Mouse (Mus musculus) frontal cortex, postnatal 14 days (tissue): ENCODE measurements around the gene Mettl15.
"Not testable (repeated sequence)": the region's sequence is repeated elsewhere in the genome, so short reads cannot be mapped to it uniquely, and the experiment has no call there.

ENCODE experiments used
- DNase-seq, 2 experiments: peaks; one replicate each; pipeline ENCODE4 v3.0.0; 2022; ENCODE audit warnings: low spot score in 2 of 2

Gene Mettl15

GRCm38 (mm10) chr2:109280600-109281340 lies at the start of gene Mettl15, which contains the start of gene Kif18a:
Mettl15 (minus strand) TSS chr2:109280748.
Kif18a (plus strand) TSS chr2:109280738.
- DNase-seq: peak; percentile 93 to 95

DNA sequence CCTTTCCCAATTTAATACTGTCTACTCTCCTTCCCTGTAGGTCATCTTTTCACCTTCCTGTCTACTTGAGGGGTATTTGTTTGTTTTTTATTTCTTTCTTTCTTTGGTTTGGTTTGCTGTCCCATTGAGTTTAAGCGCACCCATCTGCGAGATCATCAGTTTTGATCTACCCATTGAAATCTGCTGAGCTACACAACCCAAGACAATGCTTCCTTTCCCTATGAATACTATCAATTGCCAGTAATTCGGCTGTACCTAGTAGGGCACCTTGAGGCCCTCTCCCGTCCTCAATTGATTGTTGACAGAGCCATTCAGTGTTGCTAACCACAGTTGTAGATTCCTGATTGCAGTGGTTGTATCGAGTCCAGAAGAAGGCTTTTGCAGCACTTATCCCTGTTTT lies 30.8 kb upstream of the Mettl15 start:
- no peak for DNase-seq

GRCm38 (mm10) chr2:109303638-109304037 lies 23.1 kb upstream of the Mettl15 start:
- no peak for DNase-seq

DNA sequence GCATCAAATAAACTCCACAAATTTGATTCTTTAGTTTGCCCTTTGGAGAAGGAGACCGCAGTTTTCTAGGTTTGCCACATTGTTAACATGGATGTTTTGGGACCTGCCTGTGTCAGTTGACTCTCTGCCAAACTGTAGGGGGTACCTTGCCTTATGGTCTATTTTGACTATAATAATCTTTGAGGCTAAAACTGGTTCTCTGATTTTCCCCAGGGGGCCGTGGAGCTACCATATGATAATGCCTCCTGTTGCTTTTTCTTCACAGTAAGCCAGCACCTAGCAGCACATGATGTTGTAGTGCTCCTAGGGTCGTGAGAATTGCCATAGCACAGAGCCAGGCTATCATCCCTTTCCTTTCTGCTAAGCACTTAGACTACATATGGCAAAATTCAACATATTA lies 21.7 kb upstream of the Mettl15 start:
- DNase-seq: no peak

GRCm38 (mm10) chr2:109298160-109298559 lies 17.6 kb upstream of the Mettl15 start:
- no peak for DNase-seq

DNA sequence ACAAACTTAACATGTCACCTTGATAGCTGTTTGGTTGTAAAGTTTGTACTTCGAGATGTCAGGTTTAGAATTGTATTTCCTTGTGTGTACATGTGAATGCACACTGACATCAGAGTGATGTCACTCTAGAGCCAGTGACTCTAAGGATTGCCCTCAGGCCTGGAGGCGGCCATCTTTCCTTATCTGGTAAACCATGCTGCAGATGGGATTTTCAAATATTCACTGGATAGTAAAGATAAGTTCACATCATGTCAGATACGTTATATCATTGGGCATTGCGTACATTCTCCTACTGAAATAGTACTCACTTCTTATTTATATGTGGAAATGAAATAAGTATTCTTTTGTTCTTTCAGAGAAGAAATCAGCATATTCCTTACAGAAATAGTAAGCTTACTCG lies 15.7 kb upstream of the Mettl15 start:
- DNase-seq: no peak

- no peak for DNase-seq
These were observed 8.8 kb upstream of the Mettl15 start for GRCm38 (mm10) chr2:109289327-109289726.

- no peak for DNase-seq
These were observed 3.6 kb upstream of the Mettl15 start for GRCm38 (mm10) chr2:109284121-109284520.

DNA sequence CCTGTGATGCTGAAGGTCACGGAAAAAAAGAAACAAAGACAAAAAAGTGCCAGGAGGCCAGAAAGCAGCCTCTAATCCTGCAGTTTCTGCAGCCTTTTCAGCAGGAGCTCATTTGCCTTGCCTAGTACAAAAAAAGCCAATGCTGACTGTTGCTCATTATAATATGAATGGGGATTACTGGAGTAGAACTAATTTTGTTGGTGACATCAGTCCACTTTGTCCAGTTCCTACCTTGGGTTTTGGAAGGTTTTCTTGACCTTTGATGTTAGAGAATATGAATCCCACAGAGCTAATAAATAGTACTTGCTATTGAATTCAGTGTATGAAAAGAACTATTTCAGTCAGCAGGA lies 768 bp upstream of the Mettl15 start:
- DNase-seq: no peak

- DNase-seq: no peak
These were observed 312 bp downstream of the Mettl15 start for GRCm38 (mm10) chr2:109280272-109280599.

- peak; percentile 8 for DNase-seq
These were observed 2.5 kb downstream of the Mettl15 start for GRCm38 (mm10) chr2:109278036-109278435.

DNA sequence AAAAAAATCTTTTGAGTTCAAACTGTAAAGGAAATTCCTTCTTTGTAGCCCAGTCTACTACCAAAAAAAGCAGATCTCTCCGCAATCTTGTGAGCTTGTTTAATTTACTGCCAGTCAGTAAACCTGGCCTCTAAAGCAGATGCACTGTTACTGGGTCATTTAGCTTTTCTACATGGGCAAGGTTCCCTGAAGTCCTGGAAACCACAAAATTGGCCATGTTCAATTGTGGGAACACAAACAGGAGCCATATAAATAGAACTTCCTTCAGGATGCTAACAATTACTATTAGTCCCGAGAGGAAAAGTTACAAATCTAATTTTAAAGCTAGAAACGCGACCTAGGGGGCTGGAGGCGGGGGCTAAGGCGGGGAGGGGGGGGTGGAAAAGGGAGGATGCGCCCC lies 3.0 kb downstream of the Mettl15 start:
- DNase-seq: no peak

DNA sequence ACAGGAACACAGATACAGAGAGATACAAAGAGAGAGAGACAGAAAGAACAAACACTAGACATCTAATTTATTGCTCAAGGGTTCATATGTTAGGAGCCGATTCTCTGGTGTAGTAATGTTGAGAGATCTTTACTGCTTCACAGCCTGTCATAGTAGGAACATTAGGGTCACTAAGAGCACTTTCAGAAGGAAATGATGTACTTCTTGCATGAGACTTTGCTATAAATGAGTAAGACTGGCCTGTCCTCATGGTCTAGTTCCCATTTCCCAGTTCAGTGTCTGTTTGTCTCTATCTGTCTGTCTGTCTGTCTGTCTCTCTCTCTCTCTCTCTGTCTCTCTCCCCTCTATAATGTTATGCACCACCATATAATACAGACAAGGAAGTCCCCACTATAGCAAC lies 7.5 kb downstream of the Mettl15 start:
- DNase-seq: no peak

DNA sequence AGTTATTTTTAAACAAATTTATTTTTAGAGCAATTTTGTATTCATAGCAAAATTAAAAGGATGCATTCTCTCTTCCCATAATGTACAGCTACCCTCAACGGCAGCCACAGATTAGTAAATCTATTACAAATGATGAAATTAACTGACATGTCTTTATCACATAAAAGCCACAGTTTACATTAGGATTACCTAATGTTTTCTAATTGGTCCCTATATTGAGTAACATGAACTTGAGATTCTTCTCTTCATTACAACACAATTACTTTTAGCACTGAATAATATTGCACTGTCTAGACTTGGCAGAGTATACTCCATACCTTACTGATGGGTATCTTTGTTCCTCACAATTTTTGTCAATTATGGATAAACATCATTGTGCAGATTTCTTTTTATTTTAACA lies 17.8 kb downstream of the Mettl15 start:
- DNase-seq: no peak

GRCm38 (mm10) chr2:109241947-109242346 lies 38.6 kb downstream of the Mettl15 start:
- no peak for DNase-seq

DNA sequence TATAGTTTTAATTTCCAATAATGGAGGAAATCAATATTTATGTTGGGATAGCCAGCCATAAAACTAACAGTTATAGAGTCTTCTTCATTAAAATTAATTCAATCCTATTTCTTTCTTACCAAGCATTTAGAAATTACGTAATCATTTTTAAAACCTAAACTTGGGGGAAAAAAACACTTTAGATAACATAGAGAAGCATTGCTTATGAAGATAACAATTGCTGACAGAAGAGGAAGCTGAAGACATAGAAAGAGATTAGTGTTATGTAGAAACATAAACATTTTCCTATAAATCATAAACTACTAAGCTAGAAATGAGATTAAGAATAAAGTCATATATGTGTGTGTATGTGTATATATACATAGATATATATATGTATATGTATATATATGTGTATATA lies 44.8 kb downstream of the Mettl15 start:
- DNase-seq: no peak

GRCm38 (mm10) chr2:109233876-109234275 lies 46.7 kb downstream of the Mettl15 start:
- DNase-seq: no peak

DNA sequence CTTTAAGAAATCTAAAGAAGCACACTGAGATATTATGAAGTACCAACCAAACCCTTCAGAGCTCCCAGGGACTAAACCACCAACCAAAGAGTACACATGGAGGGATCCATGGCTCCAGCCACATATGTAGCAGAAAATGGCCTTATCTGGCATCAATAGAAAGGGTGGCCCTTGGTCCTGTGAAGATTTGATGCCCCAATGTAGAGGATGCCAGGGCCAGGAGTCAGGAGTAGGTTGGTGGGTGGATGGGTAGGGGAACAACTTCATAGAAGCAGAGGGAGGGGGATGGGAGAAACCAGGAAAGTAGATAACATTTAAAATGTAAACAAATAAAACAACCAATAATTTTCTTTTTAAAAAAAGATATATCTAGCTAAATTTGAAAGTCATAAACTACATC lies 50.1 kb downstream of the Mettl15 start:
- DNase-seq: no peak

DNA sequence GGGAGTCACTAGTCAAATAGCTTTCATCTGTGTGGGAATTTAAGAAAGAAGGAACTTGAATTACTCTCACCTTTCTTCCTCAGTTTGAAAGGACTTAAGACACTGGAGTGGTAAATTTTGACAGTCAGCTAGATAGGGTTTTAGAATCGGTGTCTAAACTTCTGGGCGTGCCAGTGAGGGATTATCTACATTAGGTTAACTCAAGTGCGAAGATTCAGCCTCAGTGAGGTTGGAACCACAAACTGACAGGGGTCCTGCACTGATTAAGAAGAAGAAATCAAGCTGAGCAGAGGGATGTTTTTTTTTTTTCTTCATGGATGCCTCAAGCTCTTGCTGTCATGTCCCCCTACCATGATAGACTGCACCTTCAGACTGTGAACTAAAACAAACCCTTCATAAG lies 53.4 kb downstream of the Mettl15 start:
- no peak for DNase-seq

GRCm38 (mm10) chr2:109221470-109221869 lies 59.1 kb downstream of the Mettl15 start:
- DNase-seq: no peak

- DNase-seq: not testable (repeated sequence)
These were observed 63.9 kb downstream of the Mettl15 start for GRCm38 (mm10) chr2:109216678-109217077.

DNA sequence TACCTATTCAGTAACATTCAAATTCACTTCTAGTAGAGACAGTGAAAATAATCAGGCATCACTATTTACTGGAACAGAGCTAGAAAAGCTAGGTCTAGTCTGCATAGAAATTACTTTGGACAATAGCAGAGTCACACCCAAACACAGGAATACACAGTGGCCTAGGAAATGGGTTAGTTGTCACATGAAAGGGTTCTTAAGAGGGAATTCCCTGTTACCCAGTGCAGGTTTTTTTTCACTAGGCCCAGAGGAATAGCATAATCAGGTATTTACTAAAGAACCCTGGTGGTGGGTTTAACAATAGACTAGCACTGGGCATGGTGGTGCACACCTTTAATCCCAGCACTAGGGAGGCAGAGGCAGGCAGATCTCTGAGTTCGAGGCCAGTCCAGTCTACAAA lies 69.9 kb downstream of the Mettl15 start:
- not testable (repeated sequence) for DNase-seq

- no peak for DNase-seq
These were observed 72.5 kb downstream of the Mettl15 start for GRCm38 (mm10) chr2:109208032-109208431.

DNA sequence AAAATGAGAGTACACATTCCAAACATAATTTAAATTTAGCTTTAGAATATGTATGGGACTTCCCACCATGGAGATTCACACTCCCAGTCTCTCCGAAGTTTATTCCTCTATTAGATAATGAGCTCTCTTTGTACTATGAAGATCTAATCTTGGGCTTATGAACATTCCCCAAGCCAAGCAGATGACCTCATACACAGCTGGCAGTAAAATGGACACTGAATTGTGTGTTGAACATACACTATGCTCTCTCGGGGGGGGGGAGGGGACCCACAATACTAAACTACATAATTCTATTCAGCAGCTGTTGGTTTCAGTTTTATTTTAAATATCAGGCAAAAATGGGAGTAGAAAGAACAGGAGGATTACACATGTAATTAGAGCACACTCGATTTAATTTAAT lies 97.6 kb downstream of the Mettl15 start:
- no peak for DNase-seq
